Mouse (Mus musculus) gastrocnemius, postnatal 10 days (tissue): ENCODE results near the gene Olfr877. TPM values are rescaled to one million over a fixed set of nuclear protein-coding genes. Genes with fewer than 3 reads are reported as not detected.

Experiments
- DNase-seq: peaks from one replicate; pipeline ENCODE4 v3.0.0; 2021; ENCODE audit warnings: mixed read lengths
- long read RNA-seq, 2 experiments: library from polyadenylated mRNA; stranded (forward); transcript quantifications; one replicate each; pipeline ENCODE4 v2.0.0; 2021
- total RNA-seq, 2 experiments: library from RNA; stranded (reverse); gene quantifications; 2 replicates each; pipeline ENCODE4 v1.2.3; 2021

The Olfr877 gene
- total RNA-seq = not detected
- long read RNA-seq, experiment 1 = 0 reads
- long read RNA-seq, experiment 2 = 0 reads

- DNase-seq = no peak
These were observed at the start of gene Olfr877 for GRCm38 (mm10) chr9:37853969-37854368. Olfr877 (plus strand) TSS chr9:37854269.

GRCm38 (mm10) chr9:37807235-37807634 lies 46.8 kb upstream of the Olfr877 start:
- DNase-seq = no peak

GRCm38 (mm10) chr9:37808456-37808855 lies 45.6 kb upstream of the Olfr877 start:
- DNase-seq = no peak

- DNase-seq = no peak
These were observed 45.1 kb upstream of the Olfr877 start for GRCm38 (mm10) chr9:37808976-37809375.

GRCm38 (mm10) chr9:37814696-37815095 lies 39.4 kb upstream of the Olfr877 start:
- no peak for DNase-seq

GRCm38 (mm10) chr9:37829881-37830280 lies 24.2 kb upstream of the Olfr877 start:
- no peak for DNase-seq

GRCm38 (mm10) chr9:37833341-37833740 lies 20.7 kb upstream of the Olfr877 start:
- DNase-seq = no peak

- no peak for DNase-seq
These were observed 4.8 kb upstream of the Olfr877 start for GRCm38 (mm10) chr9:37849267-37849666.

- no peak for DNase-seq
These were observed 9.3 kb downstream of the Olfr877 start for GRCm38 (mm10) chr9:37863325-37863724.

- no peak for DNase-seq
These were observed 16.2 kb downstream of the Olfr877 start for GRCm38 (mm10) chr9:37870246-37870645.

GRCm38 (mm10) chr9:37871097-37871496 lies 17.0 kb downstream of the Olfr877 start:
- no peak for DNase-seq

GRCm38 (mm10) chr9:37871536-37871935 lies 17.5 kb downstream of the Olfr877 start:
- DNase-seq = no peak

- DNase-seq = no peak
These were observed 36.9 kb downstream of the Olfr877 start for GRCm38 (mm10) chr9:37890960-37891359.

- DNase-seq = no peak
These were observed 42.6 kb downstream of the Olfr877 start, which contains the start of gene Olfr145 for GRCm38 (mm10) chr9:37896661-37897060. Olfr145 (plus strand) TSS chr9:37896724.

GRCm38 (mm10) chr9:37905555-37905954 lies 51.5 kb downstream of the Olfr877 start:
- no peak for DNase-seq

Other genes with a start within 250 kb of the Olfr877 start
- 1 to 10 TPM; 2.1 to 3.0 TPM for gene Spa17, start 240.5 kb upstream of the Olfr877 start, total RNA-seq
- gene Tbrg1, start 197.0 kb upstream of the Olfr877 start, total RNA-seq = 10 to 100 TPM; 46.1 to 54.6 TPM
- gene Panx3, start 185.0 kb upstream of the Olfr877 start, total RNA-seq = 1 to 10 TPM in 1 of 2 experiments, not detected in 1; 3.3 TPM
- not detected for gene Olfr160, start 138.0 kb upstream of the Olfr877 start, total RNA-seq
- gene Olfr874, start 109.2 kb upstream of the Olfr877 start, total RNA-seq = not detected
- gene Olfr875, start 82.4 kb upstream of the Olfr877 start, total RNA-seq = not detected
- not detected for gene Olfr876, start 51.2 kb upstream of the Olfr877 start, total RNA-seq
- not detected for gene Olfr145, start 42.5 kb downstream of the Olfr877 start, total RNA-seq
- not detected for gene Olfr878, start 63.6 kb downstream of the Olfr877 start, total RNA-seq
- gene Olfr881, start 137.6 kb downstream of the Olfr877 start, total RNA-seq = not detected
- not detected for gene Olfr883, start 171.5 kb downstream of the Olfr877 start, total RNA-seq
- not detected for gene Olfr884, start 192.3 kb downstream of the Olfr877 start, total RNA-seq
- not detected for gene Olfr885, start 207.1 kb downstream of the Olfr877 start, total RNA-seq
- gene Olfr887, start 229.8 kb downstream of the Olfr877 start, total RNA-seq = not detected